Mouse (Mus musculus): ENCODE results near the gene Glyctk.
A peak's percentile ranks its signal among the peaks of the same experiment; 100 is the strongest.

Gene Glyctk

GRCm38 (mm10) chr9:106158037-106158491, at the start of gene Glyctk:
Gene Glyctk, minus strand, starts transcription at chr9:106158138.
- DNase-seq: no peak

- DNase-seq: no peak
Observed at GRCm38 (mm10) chr9:106206515-106206914, 48.6 kb upstream of the Glyctk start.

- DNase-seq: no peak
Observed at GRCm38 (mm10) chr9:106205713-106206290, 47.9 kb upstream of the Glyctk start.

- DNase-seq: peak; percentile 71 to 77
Observed at GRCm38 (mm10) chr9:106203990-106204851, 46.3 kb upstream of the Glyctk start.

GRCm38 (mm10) chr9:106202819-106203636, 45.1 kb upstream of the Glyctk start, which contains the start of gene Twf2:
Gene Twf2, plus strand, starts transcription at chr9:106203108.
- DNase-seq: peak; percentile 87 to 88

- DNase-seq: no peak
Observed at GRCm38 (mm10) chr9:106201895-106202294, 44.0 kb upstream of the Glyctk start.

- DNase-seq: no peak
Observed at GRCm38 (mm10) chr9:106199535-106200272, 41.8 kb upstream of the Glyctk start, which contains the start of gene Ppm1m. Gene Ppm1m, minus strand, starts transcription at chr9:106199746.

GRCm38 (mm10) chr9:106198962-106199458, 41.1 kb upstream of the Glyctk start:
- peak; percentile 43 to 60 for DNase-seq

GRCm38 (mm10) chr9:106197732-106198131, 39.8 kb upstream of the Glyctk start:
- no peak for DNase-seq

- no peak for DNase-seq
Observed at GRCm38 (mm10) chr9:106197081-106197713, 39.3 kb upstream of the Glyctk start.

GRCm38 (mm10) chr9:106195693-106196092, 37.8 kb upstream of the Glyctk start:
- peak; percentile 77 for DNase-seq

GRCm38 (mm10) chr9:106193930-106194807, 36.2 kb upstream of the Glyctk start:
- DNase-seq: peak; percentile 64 to 71

GRCm38 (mm10) chr9:106192998-106193397, 35.1 kb upstream of the Glyctk start:
- no peak for DNase-seq

- DNase-seq: no peak
Observed at GRCm38 (mm10) chr9:106192024-106192423, 34.1 kb upstream of the Glyctk start.

GRCm38 (mm10) chr9:106191355-106191754, 33.4 kb upstream of the Glyctk start:
- no peak for DNase-seq

GRCm38 (mm10) chr9:106183996-106184395, 26.1 kb upstream of the Glyctk start:
- no peak for DNase-seq

GRCm38 (mm10) chr9:106182146-106182545, 24.2 kb upstream of the Glyctk start:
- DNase-seq: no peak

GRCm38 (mm10) chr9:106179964-106180363, 22.0 kb upstream of the Glyctk start:
- DNase-seq: no peak

- DNase-seq: no peak
Observed at GRCm38 (mm10) chr9:106179454-106179853, 21.5 kb upstream of the Glyctk start.

- DNase-seq: no peak
Observed at GRCm38 (mm10) chr9:106177799-106178198, 19.9 kb upstream of the Glyctk start.

Data from cerebellum, postnatal 36 days (tissue).